Mouse (Mus musculus) lung, adult 2 months (tissue): ENCODE results near the gene Hoxb4. TPM values are rescaled to one million over a fixed set of nuclear protein-coding genes. Genes with fewer than 3 reads are reported as not detected.

ENCODE experiments used
- DNase-seq: peaks from one replicate; pipeline ENCODE4 v3.0.0; 2022
- H3K4me1 ChIP-seq: fragments of 200-500 bp; 2 replicates; pipeline ENCODE4 v1.6.1; 2011; ENCODE audit warnings: low read length; ENCODE audit not compliant: control insufficient read depth, insufficient read depth
- H3K4me3 ChIP-seq: fragments of 200-500 bp; replicated peaks from 2 replicates; pipeline ENCODE3; 2011; ENCODE audit warnings: low read depth, mild to moderate bottlenecking, control low read depth, low read length; ENCODE audit errors: extremely low read depth
- CTCF ChIP-seq: fragments of 200-500 bp; IDR thresholded peaks from 2 replicates; pipeline ENCODE4 v1.5.1; 2011; ENCODE audit warnings: mild to moderate bottlenecking, low read length, control low read depth; ENCODE audit not compliant: insufficient read depth
- POLR2A ChIP-seq: fragments of 200-500 bp; IDR thresholded peaks from 2 replicates; pipeline ENCODE4 v1.6.1; 2011; ENCODE audit warnings: low read depth, mild to moderate bottlenecking, control low read depth, low read length, borderline replicate concordance; ENCODE audit errors: extremely low read depth
- WGBS: fragments of 180-500 bp; shearing (Covaris S2); methylation state at CpG from one replicate; pipeline ENCODE4 v1.1.7; 2018; 5-methylcytosine and 5-hydroxymethylcytosine counted together
- polyA plus RNA-seq: library from polyadenylated mRNA; depleted of rRNA; stranded (reverse); fragments of >200 nt; gene quantifications from 2 replicates; pipeline ENCODE4 v1.2.3, GENCODE M21; 2012; rRNA removed

Hoxb4 gene
- polyA plus RNA-seq, 1 experiment, result 9.9 TPM

DNA sequence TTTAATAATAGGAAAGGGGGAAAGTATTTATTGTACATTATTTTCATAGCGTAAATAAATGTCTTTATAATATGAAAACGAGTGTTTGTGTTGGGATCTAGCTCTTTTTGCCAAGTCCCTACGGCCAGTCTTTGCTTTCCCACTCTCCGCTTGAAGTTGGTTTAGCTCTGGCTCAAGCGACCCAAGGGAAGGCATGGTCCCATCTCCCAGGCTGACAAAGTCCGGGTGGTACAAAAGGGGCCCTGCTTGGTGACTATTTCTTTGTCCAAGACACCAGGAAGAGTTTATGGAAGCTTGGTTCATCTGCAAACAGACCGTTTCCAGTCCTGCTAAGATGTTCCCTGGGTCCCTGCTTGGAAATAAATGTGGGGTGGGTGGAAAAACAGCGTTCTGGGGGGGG is 35.9 kb downstream of the Hoxb4 start:
- Histone ChIP-seq H3K4me1 (no peaks in the 10 kb centered on the region), H3K4me3 (no peak overlapping the region)
- 45% methylated on average over 8 of the region's 8 CpGs for WGBS
- DNase-seq, result no peak
- no peak for TF ChIP-seq POLR2A
- no peak for TF ChIP-seq CTCF

DNA sequence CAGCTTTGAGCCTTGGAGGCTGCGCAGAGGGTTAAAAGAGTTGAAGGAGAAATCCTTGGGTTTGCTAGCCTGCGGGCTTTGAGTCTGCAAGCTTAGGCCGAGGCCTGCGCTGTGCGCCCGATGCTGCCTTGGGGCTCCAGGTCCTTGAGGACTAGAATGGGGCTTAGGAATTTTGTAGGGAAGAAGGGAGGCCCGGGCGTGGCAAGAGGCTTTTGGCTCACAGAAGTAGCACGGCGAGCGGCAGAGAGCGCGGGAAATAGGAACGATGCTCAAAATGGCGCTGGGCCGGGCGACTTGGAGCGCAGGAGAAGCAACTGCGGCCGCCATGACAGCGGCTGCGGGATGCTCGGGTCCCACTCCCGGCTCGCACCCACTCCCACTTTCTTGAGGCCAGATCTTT is 36.3 kb downstream of the Hoxb4 start:
- Histone ChIP-seq H3K4me3 (peak overlapping the region; percentile 18), H3K4me1 (no peaks in the 10 kb centered on the region)
- no peak for DNase-seq
- no peak for TF ChIP-seq CTCF
- no peak for TF ChIP-seq POLR2A
- 8% methylated on average over 25 of the region's 25 CpGs for WGBS

DNA sequence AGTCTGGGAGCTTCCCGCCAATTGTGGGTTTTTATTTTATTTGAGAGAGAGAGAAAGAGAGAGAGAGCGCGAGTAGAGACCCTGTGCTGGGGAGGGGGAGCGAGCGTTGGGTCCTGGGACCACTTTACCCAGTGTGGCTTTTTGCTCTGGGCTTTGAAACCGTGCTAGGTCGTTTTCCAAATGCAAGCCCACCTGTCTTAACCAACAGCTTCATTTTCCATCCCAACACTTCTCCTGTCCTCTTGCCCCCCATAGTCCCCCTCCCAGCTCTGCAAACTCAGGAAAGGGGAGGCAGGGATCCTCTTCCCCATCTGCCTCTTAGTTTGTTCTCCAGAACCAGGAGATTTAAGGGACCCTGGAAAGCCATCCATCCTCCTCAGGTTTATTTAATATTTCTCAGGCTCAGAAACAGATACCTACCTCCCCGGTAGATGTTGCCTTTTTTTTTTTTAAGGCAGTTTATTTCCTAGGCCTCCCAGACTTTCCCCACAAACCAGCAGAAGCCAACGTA is 36.8 kb downstream of the Hoxb4 start:
- Histone ChIP-seq H3K4me1 (no peaks in the 10 kb centered on the region), H3K4me3 (no peak overlapping the region)
- 39% methylated on average over 9 of the region's 9 CpGs for WGBS
- no peak for DNase-seq
- no peak for TF ChIP-seq CTCF
- no peak for TF ChIP-seq POLR2A

DNA sequence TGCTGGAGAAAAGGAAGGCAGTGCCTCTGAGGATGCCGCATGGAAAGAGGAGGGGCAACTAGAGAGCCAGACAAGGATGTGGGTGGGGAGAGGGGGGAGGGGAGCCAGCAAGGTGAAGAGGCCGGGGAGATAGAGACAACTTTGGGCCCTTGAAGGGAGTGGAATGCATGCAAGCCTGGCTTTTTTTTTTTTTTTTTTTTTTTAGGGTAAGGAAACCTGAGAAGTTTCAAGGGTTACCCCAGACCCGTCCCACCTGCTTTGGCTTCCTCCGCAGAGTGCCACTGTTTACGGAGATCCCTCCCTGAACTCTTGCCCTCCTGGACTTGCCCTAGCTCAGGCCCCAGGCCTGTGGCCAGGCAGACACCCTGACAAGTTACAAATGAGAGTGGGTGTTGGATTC is 45.7 kb downstream of the Hoxb4 start:
- Histone ChIP-seq H3K4me1 (no peaks in the 10 kb centered on the region), H3K4me3 (no peak overlapping the region)
- TF ChIP-seq POLR2A, result no peak
- WGBS, result 51% methylated on average over 5 of the region's 5 CpGs
- no peak for DNase-seq

DNA sequence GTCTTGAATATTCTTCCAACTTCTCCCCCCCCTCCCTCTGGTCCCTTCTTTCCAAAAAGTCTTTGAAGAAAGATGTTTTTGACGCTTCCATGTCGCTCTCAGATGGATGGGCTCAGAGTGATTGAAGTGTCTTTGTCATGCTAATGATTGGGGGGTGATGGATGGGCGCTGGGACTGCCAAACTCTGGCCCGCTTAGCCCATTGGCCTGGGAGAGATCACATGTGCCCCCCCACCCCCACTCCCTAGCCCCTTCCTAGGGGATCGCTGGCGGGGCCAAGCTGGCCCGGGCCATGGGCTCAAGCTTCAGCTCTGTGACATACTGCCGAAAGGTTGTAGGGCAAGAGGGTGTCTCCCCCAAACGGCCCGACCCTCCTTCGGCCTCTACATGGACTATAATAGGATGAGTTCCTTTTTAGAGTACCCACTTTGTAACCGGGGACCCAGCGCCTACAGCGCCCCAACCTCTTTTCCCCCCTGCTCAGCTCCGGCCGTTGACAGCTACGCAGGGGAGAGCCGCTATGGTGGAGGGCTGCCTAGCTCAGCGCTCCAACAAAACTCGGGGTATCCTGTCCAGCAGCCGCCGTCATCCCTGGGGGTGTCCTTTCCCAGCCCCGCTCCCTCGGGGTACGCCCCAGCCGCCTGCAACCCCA is 47.5 kb downstream of the Hoxb4 start, which contains the start of gene Hoxb1:
Gene Hoxb1, plus strand, starts transcription at position 312 of the 651 bp plus-strand sequence.
- no peak for DNase-seq
- no peak within 1 kb of the TSS for H3K4me3 ChIP-seq
- WGBS, result 22% methylated on average over 26 of the region's 26 CpGs
- H3K4me1 ChIP-seq, result no peaks in the 10 kb centered on the region
- no peak for TF ChIP-seq POLR2A
- TF ChIP-seq CTCF, result no peak

DNA sequence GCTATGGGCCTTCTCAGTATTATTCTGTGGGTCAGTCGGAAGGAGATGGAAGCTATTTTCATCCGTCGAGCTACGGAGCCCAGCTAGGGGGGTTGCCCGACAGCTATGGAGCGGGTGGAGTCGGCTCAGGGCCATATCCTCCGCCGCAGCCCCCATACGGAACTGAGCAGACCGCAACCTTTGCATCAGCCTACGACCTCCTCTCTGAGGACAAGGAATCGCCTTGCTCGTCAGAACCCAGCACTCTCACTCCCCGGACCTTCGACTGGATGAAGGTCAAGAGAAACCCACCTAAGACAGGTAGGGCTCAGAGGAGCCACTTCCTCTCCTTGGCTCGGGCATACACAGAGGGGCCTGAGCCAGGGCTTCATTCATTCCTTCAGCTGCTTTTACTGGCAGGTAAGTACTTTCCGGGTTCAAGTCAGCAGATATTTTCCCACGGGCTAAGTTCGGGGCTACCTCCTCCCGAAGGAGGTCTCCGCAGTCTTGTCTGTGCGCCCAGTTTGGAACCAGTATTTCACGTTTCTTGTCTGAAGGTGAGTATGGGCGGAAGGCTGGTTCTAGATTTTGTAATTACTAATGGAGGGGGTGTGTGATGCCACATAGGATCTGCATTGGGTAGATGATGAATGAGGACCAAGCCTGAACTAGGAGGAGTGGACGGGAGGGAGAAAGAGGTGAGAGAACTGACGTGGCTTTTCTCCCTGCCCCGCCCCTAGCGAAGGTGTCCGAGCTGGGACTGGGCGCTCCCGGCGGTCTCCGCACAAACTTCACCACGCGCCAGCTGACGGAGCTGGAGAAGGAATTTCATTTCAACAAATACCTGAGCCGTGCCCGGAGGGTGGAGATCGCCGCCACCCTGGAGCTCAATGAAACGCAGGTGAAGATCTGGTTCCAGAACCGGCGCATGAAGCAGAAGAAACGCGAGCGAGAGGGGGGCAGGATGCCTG is 48.3 kb downstream of the Hoxb4 start:
- WGBS, result 14% methylated on average over 47 of the region's 47 CpGs
- H3K4me3 ChIP-seq, result no peak overlapping the region
- no peaks in the 10 kb centered on the region for H3K4me1 ChIP-seq
- TF ChIP-seq CTCF (no peak), POLR2A (no peak)
- DNase-seq, result no peak

DNA sequence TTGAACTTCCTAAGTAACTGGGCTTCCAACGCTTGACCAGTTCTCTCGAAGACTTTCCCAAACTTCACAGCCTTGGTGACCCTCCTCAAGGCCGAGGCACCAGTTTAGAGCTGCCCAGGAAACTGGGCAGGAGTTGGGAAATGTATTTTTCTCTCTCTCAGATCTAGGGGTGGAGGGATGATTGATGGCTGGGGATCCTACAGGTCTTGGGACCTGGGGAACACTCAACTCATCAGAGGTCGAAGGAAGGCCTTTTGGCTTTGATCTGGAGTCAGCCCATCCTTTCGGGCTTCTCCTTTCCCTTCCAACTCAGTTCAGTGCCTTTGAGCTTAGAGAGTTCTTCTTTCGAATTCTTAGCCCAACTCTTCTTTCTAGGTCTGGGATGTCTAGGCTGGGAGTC is 49.1 kb downstream of the Hoxb4 start:
- WGBS, result 72% methylated on average over 6 of the region's 6 CpGs
- TF ChIP-seq POLR2A, result no peak
- TF ChIP-seq CTCF, result no peak
- Histone ChIP-seq H3K4me3 (no peak overlapping the region), H3K4me1 (no peaks in the 10 kb centered on the region)
- DNase-seq, result no peak

DNA sequence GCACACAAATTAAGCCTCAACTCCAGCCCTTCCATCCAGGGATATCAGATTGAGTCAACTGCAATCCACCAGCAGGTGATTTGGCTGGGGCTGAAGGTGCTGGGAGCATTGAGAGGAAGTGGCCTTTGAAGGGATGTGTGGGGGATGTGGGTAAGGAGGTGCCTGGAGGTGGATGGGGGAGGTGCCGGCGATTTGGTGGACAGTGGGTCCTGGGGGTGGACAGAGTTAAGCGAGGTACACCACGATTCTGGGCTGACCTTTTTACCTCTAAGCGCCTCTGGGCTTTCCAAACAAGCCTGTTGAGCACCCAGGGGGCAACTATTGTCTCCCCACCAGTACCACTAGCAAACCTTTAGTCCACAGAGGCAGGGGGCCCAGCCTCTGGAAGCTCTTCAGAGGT is 50.6 kb downstream of the Hoxb4 start:
- Histone ChIP-seq H3K4me3 (no peak overlapping the region), H3K4me1 (no peaks in the 10 kb centered on the region)
- WGBS, result 70% methylated on average over 5 of the region's 5 CpGs
- DNase-seq, result no peak
- TF ChIP-seq POLR2A, result no peak
- no peak for TF ChIP-seq CTCF

DNA sequence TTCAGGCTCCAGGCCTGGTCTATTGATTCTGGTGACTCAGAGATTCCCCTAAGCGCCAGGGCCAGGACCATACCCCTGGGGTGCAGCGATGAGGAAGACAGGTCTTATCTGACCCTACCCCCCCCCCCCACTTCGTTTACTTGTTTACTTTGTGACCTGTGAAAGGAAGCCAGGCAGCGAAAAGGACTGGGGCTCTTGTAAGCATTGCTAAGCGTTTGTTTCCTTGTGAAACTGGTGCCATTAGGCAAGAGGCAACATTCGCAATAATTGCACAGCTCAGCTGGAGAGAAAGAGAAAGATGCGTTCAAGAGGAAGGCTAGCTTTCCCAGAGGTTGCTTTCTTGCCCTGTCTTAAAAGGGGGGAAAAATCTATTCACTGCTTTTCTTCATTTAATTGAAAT is 51.1 kb downstream of the Hoxb4 start:
- DNase-seq, result no peak
- TF ChIP-seq CTCF (no peak), POLR2A (no peak)
- Histone ChIP-seq H3K4me3 (no peak overlapping the region), H3K4me1 (no peaks in the 10 kb centered on the region)
- 66% methylated on average over 7 of the region's 7 CpGs for WGBS

Other genes starting within 250 kb of the Hoxb4 start
- 235 and 352 TPM in 2 replicates for gene Atp5g1, start 242.6 kb upstream of the Hoxb4 start, polyA plus RNA-seq
- 0.08 and 0.11 TPM in 2 replicates for gene Calcoco2, start 206.3 kb upstream of the Hoxb4 start, polyA plus RNA-seq
- 3.6 and 4.6 TPM in 2 replicates for gene Ttll6, start 184.5 kb upstream of the Hoxb4 start, polyA plus RNA-seq
- gene Hoxb13, start 124.0 kb upstream of the Hoxb4 start, polyA plus RNA-seq, result 1.4 TPM in 1 of 2 replicates, not detected in the other
- 0.14 TPM in 1 of 2 replicates, not detected in the other for gene Hoxb9, start 46.8 kb upstream of the Hoxb4 start, polyA plus RNA-seq
- 0.18 and 0.44 TPM in 2 replicates for gene Hoxb8, start 36.4 kb upstream of the Hoxb4 start, polyA plus RNA-seq
- gene Hoxb7, start 31.6 kb upstream of the Hoxb4 start, polyA plus RNA-seq, result 0.52 and 1.1 TPM in 2 replicates
- 8.1 and 8.2 TPM in 2 replicates for gene Hoxb6, start 25.8 kb upstream of the Hoxb4 start, polyA plus RNA-seq
- 12.1 and 15.6 TPM in 2 replicates for gene Hoxb5, start 14.9 kb upstream of the Hoxb4 start, polyA plus RNA-seq
- 11.0 and 13.2 TPM in 2 replicates for gene Hoxb3, start 5.1 kb downstream of the Hoxb4 start, polyA plus RNA-seq
- gene Hoxb2, start 32.3 kb downstream of the Hoxb4 start, polyA plus RNA-seq, result 19.7 and 24.7 TPM in 2 replicates
- gene Hoxb1, start 47.5 kb downstream of the Hoxb4 start, polyA plus RNA-seq, result not detected in 2 replicates
- gene Skap1, start 146.3 kb downstream of the Hoxb4 start, polyA plus RNA-seq, result 2.2 and 2.4 TPM in 2 replicates